Mouse (Mus musculus) naive thymus-derived CD4-positive, alpha-beta T cell, adult 2 months (primary cell): ENCODE measurements around the gene Tyw3.

Experiments used
- DNase-seq: peaks from one replicate; pipeline ENCODE4 v3.0.0-alpha.2; 2011; ENCODE audit warnings: low read depth

The Tyw3 gene

GRCm38 (mm10) chr3:154562192-154562591, 34.7 kb downstream of the Tyw3 start:
- no peak for DNase-seq

DNA sequence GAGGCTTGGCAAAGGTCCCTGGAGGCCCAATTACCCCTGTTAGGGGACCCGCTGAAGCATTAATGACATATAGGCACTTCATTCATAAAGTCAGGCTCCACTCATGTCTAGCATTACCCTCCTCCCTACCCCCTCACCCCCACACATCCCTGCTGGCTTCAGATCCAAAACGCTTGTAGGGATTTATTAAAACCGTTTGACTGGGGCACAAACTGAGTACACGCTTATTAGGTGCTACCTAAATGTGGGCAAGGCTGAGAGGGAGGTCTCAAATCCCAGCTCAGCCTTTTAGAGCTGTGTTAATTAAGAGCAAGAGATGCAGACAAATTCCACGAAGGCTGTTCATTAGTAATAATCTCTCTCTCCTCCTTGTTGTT, 45.9 kb downstream of the Tyw3 start:
- DNase-seq: no peak

DNA sequence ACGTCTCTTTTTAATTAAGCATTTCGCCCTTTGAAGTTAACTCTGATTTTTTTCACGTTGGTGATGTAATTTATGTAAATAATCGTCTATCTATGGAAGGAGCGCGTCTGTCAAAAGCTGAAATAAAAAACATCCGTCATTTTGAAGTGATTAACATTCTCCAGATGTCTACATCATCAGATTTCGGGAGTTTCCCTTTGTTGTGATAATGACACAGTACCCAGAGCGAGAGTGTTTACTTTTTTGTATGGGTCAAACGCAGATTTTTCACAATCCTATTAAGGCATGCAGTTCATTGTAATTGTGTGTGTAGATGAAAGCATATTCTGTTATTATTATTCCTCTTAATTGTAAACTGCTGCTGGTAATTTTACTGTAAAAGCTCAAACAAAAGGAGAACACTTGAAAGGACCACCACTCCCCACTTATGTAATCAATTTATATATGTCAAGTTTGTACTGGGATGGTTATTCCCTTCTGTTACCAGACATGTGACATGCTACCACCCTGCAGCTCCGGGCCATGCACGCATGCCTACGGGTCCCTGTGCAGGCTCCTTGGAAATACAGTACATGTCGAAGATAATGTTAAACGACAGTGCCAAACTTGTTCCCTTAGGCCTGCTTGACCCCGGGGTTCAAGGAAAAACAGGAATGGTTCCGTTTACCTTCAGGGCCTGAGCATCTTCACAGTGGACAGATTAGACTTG, 46.4 kb downstream of the Tyw3 start:
- DNase-seq: no peak

- no peak for DNase-seq
Measured at GRCm38 (mm10) chr3:154548868-154549301, 48.0 kb downstream of the Tyw3 start.

GRCm38 (mm10) chr3:154547549-154548426, 49.1 kb downstream of the Tyw3 start:
- DNase-seq: no peak

GRCm38 (mm10) chr3:154546234-154546633, 50.7 kb downstream of the Tyw3 start:
- DNase-seq: no peak

DNA sequence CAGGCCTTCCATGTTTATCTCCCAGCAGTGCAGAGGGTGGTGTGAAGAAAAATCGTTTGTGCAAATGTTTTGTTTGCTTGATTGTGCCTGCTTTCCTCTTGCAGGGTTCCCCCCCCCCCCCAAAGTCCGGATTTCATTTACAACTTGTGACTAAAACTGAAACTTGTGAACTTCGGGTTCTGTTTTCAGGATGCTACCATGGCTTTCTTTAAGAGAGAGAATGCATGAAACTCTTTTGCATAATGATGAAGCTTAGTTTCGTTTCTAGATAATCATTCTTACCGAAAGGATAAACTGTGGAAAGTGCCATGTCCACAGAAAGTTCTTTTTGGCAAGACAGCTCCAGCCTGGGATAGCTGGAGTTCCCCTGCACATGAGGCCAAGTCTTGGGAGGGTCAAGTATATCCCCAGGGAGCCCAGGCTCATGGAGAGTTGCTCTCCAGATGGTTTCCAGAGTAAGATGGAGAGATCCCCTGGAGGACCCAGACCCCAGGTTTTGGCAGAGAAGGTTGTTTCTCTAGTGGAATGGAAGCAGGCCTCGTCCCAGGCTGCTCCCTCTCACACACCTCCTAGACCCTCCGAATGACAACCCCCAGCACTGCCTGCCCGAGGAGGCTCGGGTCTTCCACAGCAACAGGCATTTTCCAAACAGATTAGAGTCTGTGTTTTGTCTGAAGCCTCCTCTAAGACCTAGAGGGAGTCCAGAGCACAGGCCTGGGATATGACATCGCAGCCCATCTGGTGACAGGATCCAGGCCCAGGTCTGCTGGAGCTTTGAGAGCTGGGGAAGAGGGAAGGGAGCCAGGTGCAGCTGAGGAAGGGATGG, 56.6 kb downstream of the Tyw3 start:
- DNase-seq: no peak

DNA sequence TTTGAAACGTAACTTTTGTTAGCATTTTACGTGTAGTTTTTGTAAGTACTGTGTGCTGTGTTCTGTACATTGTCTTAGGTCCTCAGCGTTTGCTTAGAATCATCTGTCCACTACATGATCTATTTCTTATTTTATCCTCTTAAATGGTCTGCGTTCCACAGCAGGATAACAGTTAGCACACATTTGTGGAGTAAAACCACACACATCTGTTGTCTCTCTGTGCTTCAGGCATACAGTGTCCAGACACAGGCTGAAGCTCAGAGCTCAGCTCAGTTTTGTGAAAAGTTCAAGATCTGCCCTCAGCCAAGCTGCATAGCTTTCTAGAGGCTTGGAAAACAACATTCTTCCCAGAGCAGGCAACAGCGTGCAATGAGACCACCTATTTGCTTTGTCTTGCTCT, 60.8 kb downstream of the Tyw3 start:
- no peak for DNase-seq

DNA sequence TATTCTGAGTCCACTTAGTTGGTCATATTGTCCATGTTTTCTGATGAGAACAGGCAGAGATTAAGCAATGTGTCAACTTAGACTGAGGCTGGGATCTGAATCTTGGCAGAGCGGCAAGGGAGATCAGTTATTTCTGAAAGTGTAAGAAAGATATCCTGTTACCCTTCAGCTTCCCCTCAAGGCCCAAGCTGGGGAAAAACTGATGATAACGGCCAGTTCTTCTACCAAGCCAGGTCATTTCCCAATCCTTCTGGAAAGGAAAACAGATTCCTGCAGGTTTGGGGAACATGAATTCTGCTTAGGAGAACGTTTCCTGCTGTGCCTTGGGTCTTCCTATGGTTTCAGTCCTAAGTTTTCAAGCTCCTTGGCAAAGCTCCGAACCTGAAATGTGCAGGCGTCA, 63.7 kb downstream of the Tyw3 start:
- no peak for DNase-seq

DNA sequence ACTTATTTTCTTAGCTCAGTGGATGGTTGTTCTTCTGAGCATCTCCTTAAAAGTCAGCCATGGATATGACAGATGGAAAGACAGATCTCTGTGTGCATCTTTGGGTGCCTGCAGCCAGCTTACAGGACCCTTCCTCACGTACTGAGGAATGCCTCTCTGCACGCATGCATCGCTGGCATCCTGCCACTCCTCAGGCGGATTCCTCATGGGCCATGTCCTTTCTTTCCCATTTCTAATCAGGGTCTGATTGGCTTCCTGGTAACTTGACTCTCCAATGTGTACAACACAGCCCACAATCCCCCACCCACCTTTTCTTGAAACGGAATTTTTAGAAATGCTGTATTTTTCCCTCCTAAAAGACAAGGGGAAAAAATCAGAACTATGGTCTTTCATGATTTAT, 67.9 kb downstream of the Tyw3 start:
- DNase-seq: no peak

DNA sequence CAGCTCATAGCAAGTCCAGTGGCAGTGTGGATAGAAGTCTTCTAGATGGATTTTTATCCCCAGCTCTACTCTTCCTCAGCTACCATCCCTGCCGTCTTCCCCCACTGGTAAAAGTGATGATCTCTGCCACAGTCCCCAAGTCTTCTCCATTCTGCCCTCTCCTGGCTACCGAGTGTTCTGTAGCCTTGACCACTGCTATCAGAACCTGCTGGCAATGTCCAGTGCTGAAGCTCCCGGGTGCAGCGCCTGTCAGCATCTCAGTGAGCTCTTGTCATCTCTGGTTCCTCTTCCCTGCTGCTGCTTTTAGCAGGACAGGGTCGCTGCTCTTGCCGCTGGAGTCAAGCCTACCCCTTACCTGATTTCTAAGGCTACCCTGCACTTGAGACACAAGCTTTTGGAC, 70.3 kb downstream of the Tyw3 start:
- no peak for DNase-seq
